Mouse (Mus musculus): ENCODE data around the gene Cnnm4.

DNA sequence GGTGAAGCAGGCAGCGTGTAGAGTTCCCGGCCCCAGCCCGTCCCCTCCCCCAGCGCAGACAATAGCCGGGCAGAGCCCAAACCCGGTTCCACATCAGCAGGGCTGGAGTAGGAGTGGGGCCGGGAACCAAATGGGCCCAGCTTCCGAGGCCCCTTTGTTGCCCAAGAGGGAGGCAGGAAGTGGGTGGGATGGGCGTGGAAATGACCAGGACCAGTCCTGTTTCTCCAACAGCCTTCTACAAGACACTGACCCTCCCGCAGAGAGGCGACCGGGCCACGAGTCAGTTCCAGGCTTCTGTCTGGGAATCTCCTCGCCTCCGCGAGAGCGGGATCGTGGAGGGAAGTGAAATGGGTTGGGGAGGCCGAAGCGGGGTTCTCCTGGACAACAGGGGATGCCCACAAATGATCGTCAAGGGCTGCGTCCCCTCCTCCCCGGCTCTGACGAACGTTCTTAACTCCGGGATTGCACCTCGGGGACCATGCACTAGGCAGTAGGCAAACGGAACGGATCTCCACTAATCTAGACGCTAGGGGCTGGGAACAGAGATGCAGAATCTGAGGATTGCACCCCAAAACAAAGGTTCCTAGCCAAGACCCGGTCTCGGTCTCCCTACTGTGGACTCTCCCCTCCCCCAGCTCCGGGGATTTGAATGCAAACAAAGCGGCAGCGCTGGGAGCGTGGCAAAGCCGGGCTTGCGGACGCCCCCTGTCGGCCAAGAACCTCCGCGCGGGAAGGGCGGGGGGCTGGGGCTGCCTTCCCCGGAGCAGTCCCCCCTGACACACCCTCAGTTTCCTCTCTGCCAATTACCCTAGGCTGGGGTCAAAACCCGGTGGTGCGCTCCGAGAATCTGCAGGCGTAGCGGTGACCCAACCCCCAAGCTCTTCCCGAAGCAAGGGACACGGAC is 85.4 kb downstream of the Cnnm4 start:
- TF ChIP-seq CTCF (IDR thresholded peaks at IDR 0.05; ENCODE audit: borderline replicate concordance, control insufficient read depth, extremely low read depth, insufficient read depth, low read length, poor library complexity): peak; percentile 94
- TF ChIP-seq POLR2A (IDR thresholded peaks at IDR 0.05; ENCODE audit: control insufficient read depth, extremely low read depth, insufficient read depth, low read length, poor library complexity): no peak
